Mouse (Mus musculus) urinary bladder, adult 18-20 months (tissue): Measurements from ENCODE around the gene Pdzrn3.

Experiments
- DNase-seq, 2 experiments: peaks; one replicate each; pipeline ENCODE4 v3.0.0; 2022; ENCODE audit warnings: low spot score in 2 of 2, mixed read lengths in 2 of 2

Gene Pdzrn3

GRCm38 (mm10) chr6:101198943-101199298, 178.8 kb downstream of the Pdzrn3 start:
- no peak for DNase-seq

GRCm38 (mm10) chr6:101198284-101198942, 179.3 kb downstream of the Pdzrn3 start:
- peak in 1 of 2 experiments; percentile 6 for DNase-seq

DNA sequence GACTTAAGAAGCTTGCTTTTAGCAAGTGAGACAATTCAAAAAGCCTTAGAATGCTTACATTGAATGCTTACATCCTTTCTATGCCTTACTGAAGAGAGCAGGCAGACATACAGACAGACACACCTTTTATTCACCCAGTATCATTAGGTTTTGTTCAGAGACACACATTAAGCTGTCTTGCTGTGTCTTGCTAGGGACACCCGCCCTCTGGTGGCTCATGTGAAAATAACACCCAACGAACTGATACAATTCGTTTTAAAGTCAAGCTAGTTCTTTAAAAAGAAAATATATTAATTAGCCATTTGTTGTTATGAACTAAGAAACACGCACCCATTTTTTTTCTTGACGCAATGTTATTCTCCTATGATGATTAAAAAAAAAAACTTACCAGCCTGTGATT, 180.1 kb downstream of the Pdzrn3 start:
- DNase-seq, result peak; percentile 29 to 41

DNA sequence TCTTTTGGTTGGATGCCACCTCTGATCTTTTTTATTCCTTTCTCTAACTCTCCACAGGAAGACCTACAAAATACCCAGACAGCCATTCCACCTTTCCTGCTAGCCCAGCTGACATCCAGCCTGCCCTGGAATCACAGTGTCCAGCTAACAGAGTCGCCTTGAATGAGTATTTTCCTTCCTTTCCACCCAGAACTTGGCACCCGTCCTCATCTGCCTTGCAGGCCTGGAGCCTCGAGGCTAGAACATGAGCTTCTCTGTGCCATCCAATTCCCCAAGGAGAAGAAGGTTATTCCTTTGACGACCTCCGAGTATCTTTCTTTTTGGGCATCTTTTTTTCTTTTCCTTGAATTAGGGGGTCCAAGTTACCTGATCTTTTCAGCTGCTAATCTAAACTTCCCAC, 181.8 kb downstream of the Pdzrn3 start:
- DNase-seq, result no peak

GRCm38 (mm10) chr6:101194386-101194925, 183.2 kb downstream of the Pdzrn3 start:
- DNase-seq, result no peak

DNA sequence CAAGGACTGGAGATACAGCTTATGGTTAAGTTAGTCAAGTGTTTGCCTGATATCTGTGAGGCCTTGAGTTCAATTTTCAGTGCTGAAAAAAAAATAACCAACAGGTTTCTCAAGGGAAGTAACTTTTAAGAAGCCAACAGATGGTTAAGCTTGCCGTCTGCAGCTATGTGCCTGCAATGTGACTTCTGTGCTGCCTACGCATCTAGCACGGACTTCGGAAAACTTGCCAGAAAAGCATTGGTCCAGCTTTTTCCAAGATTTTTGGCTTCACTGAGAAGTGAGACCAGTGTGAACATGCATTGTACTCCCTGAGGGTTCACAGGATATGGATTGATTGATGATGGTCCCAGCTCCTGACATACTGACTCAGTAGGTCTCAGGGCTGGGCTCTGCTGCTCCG, 186.1 kb downstream of the Pdzrn3 start:
- no peak for DNase-seq

DNA sequence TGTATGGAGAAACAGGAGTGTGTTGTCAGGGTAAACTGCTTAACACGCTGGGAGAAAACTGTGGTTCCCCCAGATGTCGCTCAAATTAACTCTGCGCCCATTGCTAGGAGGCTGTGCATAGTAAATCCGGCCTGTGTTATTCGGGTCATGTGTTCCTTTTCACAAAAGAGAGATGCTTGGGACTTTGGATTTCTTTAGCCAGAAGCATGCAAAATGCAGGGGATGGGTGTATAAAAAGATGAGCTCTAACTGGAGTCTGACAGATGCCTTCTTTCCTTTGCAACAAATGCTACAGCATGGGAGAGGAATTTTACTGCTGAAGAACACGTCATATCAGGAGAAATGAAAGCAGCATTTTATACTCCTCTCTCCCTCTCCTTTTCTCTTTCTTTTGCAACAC, 190.4 kb downstream of the Pdzrn3 start:
- no peak for DNase-seq

- DNase-seq, result no peak
Measured at GRCm38 (mm10) chr6:101186887-101187286, 190.8 kb downstream of the Pdzrn3 start.

- DNase-seq, result no peak
Measured at GRCm38 (mm10) chr6:101184103-101184785, 193.5 kb downstream of the Pdzrn3 start.

GRCm38 (mm10) chr6:101170699-101171098, 207.0 kb downstream of the Pdzrn3 start:
- no peak for DNase-seq

DNA sequence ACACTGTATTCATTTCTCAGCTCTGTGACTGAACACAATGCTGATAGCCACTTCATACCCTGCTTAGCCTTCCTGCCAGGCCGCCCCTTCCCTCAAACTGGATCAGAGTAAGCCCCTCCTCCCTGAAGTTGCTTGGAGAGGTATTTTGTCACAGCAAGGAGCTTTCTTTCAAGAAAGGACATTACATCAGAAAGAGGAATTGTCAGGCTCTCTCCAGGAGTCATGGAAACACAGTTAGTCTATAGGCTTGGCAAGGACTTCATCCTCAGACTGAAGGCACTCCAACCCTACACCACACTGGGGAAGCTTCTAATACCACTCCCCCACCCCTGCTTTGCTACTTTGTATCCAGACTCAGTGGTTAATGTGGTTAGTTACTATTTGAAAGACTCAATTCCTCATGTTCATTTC, 224.2 kb downstream of the Pdzrn3 start:
- no peak for DNase-seq

DNA sequence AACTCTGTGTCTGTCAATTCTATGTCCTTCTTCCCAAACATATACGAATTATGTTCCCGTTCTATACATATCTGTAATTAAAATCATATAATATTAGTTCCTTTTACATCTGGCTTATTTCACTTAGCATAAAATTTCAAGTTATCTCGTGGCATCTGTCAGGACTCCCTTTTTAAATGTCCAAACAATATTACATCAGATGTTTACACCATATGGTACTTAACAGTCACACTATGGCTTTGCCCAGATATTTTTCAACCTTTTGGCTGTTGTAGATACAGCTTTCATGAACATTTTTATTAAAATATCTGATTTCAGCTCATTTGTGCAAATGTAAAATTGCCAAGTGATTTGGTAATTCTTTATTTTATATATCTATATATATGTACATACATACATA, 242.3 kb downstream of the Pdzrn3 start:
- no peak for DNase-seq

DNA sequence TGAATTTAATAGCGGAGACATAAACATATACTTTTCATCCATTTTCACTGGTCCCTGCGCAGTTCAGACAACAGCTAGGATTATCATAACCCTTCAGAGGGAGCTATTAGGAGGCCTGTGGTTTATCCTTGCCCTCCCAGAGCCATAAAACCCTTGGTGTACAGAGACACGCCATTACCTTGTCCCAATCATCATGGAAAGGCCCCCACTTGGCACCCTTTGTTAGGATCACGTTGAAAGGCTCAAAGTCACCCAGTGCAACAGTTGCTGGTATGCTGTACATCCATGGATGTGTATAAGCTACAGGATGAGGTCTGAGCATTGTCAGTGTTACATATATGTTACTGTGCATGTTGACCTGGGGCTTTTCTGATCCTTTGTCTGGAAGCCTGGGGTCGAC, 252.3 kb downstream of the Pdzrn3 start:
- no peak for DNase-seq

GRCm38 (mm10) chr6:101108951-101109350, 268.7 kb downstream of the Pdzrn3 start:
- DNase-seq, result no peak

DNA sequence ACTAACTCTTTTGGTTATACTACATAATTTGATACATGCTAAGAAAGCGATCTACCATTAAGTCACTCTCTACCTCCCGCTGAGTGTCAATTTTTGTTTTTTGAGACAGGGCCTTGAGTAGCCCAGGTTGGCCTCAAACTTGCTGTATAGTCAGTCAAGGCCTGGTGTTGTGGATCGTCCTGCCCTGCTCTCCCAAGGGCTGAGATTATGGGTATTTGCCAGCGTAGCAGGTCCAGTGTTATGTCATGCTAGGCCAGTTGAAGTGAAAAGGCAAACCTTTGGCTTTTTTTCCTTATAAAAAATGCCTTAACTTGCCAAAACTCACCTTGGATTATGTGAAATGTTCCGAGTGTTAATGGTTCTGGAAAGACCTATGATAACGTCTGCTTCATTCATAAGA, 274.2 kb downstream of the Pdzrn3 start:
- DNase-seq, result no peak

DNA sequence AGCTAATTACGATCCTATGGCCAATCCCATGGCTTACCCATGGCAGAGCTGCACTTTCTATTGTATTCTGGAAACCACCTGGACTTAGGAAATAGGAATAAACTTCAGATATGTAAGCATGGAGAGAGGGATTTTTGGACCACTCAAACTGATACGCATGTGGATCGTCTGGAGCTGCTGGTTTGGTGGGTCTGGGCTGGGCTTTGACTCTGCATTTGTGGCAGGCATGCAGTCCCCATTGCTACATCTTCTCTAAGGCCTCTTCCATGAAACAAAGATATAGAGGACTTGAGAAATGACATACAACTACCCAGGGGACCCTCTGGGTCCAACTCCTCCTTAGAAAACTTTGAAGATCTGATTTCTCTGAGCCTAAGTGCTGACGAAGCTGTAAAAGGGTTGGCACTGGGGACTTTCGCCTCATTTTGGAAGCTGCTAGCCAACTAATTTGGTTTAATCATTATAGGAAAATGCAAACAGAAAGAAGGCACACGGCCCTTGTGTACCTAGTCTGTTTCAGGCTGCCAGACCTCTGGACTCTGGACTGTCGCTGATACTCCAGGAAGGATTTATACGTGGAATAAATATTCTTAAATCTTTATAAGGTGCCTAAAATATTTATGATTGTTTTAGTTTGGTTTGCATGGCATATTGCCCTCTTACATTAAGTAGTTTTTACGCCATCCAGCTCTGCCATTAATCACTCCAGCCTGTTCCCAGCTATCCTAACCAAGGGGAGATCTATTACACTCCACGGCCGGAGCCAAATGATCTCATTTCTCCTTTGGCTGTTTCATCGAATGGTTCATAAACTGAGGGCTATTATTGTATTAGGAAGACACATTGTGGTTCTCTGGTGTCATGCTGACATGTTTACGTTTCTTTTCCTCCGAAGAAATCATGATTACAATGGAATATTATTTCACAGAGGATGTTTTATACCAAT, 275.7 kb downstream of the Pdzrn3 start:
- no peak for DNase-seq
